Mouse (Mus musculus) c-Kit-positive CD71-positive TER-119-positive erythroid progenitor cells, embryonic 14.5 days (primary cell): ENCODE measurements around the gene Foxa1.

ENCODE experiments used
- DNase-seq: peaks from one replicate; pipeline ENCODE4 v3.0.0-alpha.2; 2013; ENCODE audit warnings: low spot score

The Foxa1 gene

GRCm38 (mm10) chr12:57541118-57541517 is 5.6 kb downstream of the Foxa1 start:
- DNase-seq = no peak

- DNase-seq = no peak
Observed at GRCm38 (mm10) chr12:57539551-57539985, 7.1 kb downstream of the Foxa1 start.

- DNase-seq = no peak
Observed at GRCm38 (mm10) chr12:57538588-57539550, 7.8 kb downstream of the Foxa1 start.

GRCm38 (mm10) chr12:57537791-57538587 is 8.7 kb downstream of the Foxa1 start:
- no peak for DNase-seq

- DNase-seq = no peak
Observed at GRCm38 (mm10) chr12:57536909-57537670, 9.6 kb downstream of the Foxa1 start.

GRCm38 (mm10) chr12:57536056-57536908 is 10.4 kb downstream of the Foxa1 start:
- DNase-seq = no peak

GRCm38 (mm10) chr12:57534879-57535611 is 11.7 kb downstream of the Foxa1 start:
- no peak for DNase-seq

- DNase-seq = no peak
Observed at GRCm38 (mm10) chr12:57534517-57534878, 12.2 kb downstream of the Foxa1 start.

- no peak for DNase-seq
Observed at GRCm38 (mm10) chr12:57530474-57530873, 16.2 kb downstream of the Foxa1 start.

- DNase-seq = no peak
Observed at GRCm38 (mm10) chr12:57528335-57528734, 18.4 kb downstream of the Foxa1 start.

GRCm38 (mm10) chr12:57515702-57516377 is 30.9 kb downstream of the Foxa1 start:
- no peak for DNase-seq

- no peak for DNase-seq
Observed at GRCm38 (mm10) chr12:57514552-57514951, 32.2 kb downstream of the Foxa1 start.

GRCm38 (mm10) chr12:57511560-57511959 is 35.2 kb downstream of the Foxa1 start:
- no peak for DNase-seq

- DNase-seq = no peak
Observed at GRCm38 (mm10) chr12:57511127-57511526, 35.6 kb downstream of the Foxa1 start.

GRCm38 (mm10) chr12:57509726-57510125 is 37.0 kb downstream of the Foxa1 start:
- DNase-seq = no peak

- no peak for DNase-seq
Observed at GRCm38 (mm10) chr12:57508938-57509337, 37.8 kb downstream of the Foxa1 start.

GRCm38 (mm10) chr12:57505329-57505728 is 41.4 kb downstream of the Foxa1 start:
- DNase-seq = no peak

GRCm38 (mm10) chr12:57500246-57500645 is 46.5 kb downstream of the Foxa1 start:
- no peak for DNase-seq

- no peak for DNase-seq
Observed at GRCm38 (mm10) chr12:57496347-57497119, 50.2 kb downstream of the Foxa1 start.
